Mouse (Mus musculus) frontal cortex, postnatal 36 days (tissue): ENCODE measurements around the gene Lmtk2.
A peak's percentile ranks its signal among the peaks of the same experiment; 100 is the strongest.

Experiments used
- DNase-seq, 2 experiments: peaks; one replicate each; pipeline ENCODE4 v3.0.0; 2022; ENCODE audit warnings: low spot score in 2 of 2

Lmtk2 gene

DNA sequence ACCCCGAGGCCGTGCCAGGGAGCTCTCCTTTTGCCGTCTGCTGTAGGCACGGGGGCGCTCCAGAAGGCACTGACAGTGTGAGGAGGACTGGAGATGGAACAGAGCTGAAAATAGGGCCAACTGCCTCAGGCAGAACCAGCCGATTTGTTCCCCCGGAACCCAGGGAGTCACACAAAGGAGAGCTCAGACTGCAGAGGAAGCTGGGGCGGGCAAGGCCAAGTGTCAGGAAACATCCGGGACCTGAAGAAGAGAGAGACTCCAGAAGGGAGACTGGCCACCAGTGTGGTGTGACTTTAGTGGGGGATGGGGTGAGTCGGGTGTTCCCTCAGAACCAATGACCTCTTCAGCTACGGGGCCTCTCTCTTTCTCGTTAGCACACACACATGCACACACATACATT, 119.1 kb downstream of the Lmtk2 start:
- DNase-seq: no peak

DNA sequence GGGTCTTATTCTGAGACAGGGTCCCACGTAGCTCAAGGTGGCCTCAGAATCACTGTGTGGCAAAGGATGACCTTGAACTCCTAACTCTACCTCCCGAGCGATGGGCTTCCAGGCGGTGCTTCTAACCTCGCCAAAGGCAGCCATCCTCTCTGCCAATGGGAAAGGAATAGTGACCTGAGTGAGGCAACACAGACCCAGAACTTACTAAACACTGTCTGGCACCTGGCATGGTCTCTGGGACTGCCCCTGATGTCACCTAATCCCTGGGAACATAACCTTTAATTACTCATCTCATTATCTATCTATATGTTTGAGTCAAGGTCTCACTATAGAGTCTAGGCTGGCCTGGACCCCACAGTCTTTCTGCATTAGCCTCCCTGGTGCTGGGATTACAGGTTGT, 119.7 kb downstream of the Lmtk2 start:
- no peak for DNase-seq

DNA sequence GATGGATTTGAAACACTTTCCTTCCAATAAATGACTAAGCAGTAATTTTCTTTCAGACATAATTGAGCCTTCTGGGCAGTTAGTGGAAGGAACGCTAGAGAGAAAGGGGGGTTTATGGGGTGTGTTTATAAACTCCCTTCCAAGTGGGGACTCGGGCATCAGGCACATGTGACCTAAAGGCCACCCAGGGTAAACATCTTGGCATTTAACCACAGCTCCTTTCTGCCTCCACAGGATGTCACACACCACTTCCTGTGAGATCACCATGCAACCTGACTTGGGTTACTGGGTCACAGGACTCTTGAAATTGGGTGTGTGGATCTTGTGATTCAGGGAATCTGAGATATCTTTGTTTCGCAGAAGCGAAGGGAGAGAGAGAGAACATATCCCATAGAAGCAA, 121.1 kb downstream of the Lmtk2 start:
- no peak for DNase-seq

GRCm38 (mm10) chr5:144222811-144223502, 122.7 kb downstream of the Lmtk2 start:
- DNase-seq: no peak

- peak; percentile 94 to 97 for DNase-seq
These were observed 123.2 kb downstream of the Lmtk2 start, which contains the start of gene Tecpr1 for GRCm38 (mm10) chr5:144223503-144223862. TSS of gene Tecpr1 (minus strand) at chr5:144223615.

DNA sequence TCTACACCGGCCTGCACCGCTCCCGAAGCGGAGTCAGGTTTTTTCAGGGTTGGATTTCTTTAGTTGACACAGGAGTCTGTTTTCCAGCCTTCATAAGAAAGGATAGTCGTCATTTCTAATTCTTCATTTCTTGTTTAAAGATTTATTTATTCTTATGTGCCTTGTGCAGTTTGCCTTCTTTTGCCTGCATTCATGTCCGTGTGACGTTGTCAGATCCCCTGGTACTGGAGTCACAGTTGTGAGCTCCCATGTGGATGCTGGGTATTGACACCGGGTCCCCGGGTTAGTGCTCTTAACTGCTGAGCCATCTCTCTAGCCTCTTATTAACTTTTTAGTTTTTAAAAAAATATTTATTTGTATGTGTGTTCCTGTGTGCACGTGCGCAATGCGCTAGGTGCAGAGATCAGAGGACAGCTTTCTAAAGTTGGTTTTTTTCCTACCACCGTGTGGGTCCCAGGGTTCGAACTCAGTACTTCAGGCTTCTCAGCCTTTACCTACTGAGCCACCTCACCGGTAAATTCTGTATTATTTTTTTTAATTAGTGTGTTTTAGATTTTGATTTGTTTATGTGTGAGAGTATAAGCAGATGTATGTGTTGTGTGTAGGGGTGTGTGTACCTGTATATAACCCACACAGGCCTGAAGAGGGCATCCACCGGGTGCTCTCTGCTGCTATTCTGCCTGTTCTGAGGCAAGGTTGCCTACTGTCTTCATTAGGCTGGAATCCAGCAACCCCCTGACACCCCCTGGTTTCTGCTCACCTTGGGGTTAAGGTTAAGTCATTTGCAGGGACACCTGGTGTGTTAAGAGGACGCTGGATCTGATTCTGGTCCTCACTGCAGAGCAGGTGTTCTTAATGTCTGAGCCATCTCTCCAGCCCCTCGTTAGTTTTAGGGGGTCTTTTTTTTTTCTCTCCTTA, 123.9 kb downstream of the Lmtk2 start:
- no peak for DNase-seq

DNA sequence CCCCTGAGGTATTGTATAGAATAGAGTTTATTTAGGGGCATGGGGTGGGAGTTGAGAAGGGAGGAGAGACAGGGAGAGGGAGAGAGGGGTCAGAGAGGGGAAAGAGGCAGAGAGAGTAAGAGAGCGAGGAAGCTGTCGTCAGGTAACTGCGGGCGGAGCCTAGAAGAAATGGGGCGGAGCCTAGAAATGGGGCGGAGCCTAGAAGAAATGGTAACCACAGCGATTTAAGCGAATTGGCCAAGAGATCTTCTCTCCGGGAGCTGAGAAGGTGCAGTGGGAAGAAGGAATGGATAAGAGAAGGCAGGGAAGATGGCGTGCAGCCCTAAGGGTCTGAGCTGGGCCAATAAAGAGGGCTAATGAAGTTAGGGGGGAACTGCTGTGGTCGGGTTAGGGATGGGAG, 126.0 kb downstream of the Lmtk2 start:
- DNase-seq: no peak

- no peak for DNase-seq
These were observed 130.0 kb downstream of the Lmtk2 start for GRCm38 (mm10) chr5:144230216-144230615.

GRCm38 (mm10) chr5:144231410-144231809, 131.2 kb downstream of the Lmtk2 start:
- DNase-seq: no peak

DNA sequence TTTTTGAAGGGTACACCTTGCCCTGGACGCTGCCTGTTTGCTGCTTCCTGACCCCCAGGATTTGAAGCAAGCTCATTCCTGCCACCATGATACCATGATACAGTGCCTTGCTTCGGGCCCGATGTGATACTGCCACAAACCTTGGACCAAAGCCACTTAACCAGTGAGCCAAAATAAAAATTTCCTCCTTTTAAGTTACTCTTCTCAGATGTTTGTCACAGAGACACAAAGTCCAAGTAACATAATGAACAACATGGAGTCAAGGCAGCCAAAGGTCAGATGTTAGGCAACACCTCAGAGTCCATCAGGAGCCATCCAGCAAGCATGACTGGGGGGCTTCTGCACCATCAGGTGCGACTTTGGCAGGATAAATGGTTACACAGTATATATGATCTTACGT, 132.3 kb downstream of the Lmtk2 start:
- DNase-seq: no peak

GRCm38 (mm10) chr5:144234222-144234621, 134.0 kb downstream of the Lmtk2 start:
- no peak for DNase-seq

- no peak for DNase-seq
These were observed 134.5 kb downstream of the Lmtk2 start for GRCm38 (mm10) chr5:144234714-144235113.
